8 mouse cellular contexts compared by ENCODE assay signal in the genomic region with DNA sequence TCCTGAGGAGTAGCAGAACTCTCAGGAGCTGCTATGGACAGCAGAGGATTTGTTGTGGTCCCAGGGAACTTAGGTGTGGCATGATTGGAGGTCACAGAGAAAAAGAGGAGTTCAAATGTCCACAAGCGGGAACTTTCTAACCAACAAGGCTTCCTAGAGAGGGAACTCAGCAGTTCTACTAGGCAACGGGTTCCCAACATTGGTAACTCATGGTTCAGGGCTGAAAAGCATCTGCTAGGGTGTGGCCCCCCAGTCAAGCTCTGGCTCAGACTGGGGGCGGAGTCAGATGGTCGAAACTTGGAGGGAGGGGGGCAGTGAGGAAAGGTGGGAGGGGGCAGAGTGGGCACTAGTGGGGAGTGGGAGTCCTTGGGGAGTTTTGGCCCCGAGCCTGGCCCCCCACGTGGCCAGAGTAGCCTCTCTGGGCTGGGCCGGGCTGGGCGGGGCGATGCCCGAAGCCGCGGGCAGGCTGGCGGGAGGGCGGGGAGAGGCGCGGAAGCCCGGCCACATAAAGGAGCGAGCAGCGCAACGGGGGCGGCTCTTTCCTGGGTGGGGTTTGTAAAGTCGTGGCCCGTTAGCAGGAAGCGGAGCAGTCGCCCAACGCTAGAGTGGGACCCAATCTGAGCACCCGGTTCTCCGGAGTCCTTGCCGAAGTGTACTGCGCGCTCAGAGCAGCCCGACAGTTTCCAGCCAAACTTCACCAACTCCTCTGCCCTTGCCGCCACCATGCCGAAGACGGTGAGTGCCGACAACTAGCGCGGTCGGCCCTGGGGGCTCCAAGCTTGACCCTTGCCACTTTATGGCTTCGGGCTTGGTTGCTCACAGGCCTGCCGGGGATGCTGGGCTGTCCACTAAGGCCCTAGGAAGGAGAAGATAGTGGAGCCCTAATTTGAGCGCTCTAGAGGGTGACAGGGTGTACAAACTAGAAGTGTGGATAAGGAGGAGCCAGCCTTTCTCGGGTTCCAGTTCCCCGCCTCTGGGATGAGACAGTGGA. TPM values are rescaled to one million over a fixed set of nuclear protein-coding genes. Genes with fewer than 3 reads are reported as not detected.
DNase-seq lines count a peak whose midpoint lies in the region; ATAC-seq lines count a peak whose summit lies in the region.

A gene (plus strand): TSS at position 534 of the 991 bp plus-strand sequence.

- peak within 1 kb of the TSS; percentile 59 for H3K9ac ChIP-seq in embryonic facial prominence, embryonic 11.5 days (replicated peaks; ENCODE audit: low read length)
- H3K9ac ChIP-seq in limb, embryonic 13.5 days: peak within 1 kb of the TSS; percentile 71
- H3K9ac ChIP-seq in midbrain, embryonic 14.5 days (replicated peaks; ENCODE audit: low read length): peak within 1 kb of the TSS; percentile 27; the same call in 1 of the 2 replicates

- peak; percentile 77 for DNase-seq in 3T3-L1 (ENCODE audit: low read depth, low spot score)
- DNase-seq in adrenal gland, adult 2 months: peak; percentile 90
- peak; percentile 59 for DNase-seq in embryonic facial prominence, embryonic 11.5 days (ENCODE audit: low spot score)
- peak; percentile 99 for DNase-seq in heart, adult 11 months
- peak; percentile 59 for DNase-seq in kidney, adult 11 months
- DNase-seq in midbrain, embryonic 14.5 days: peak; percentile 30
- DNase-seq in spleen, adult 18-20 months: peak; percentile 75 to 80

- no peaks in the 10 kb centered on the region for H3K4me1 ChIP-seq in embryonic facial prominence, embryonic 11.5 days (ENCODE audit: control insufficient read depth, insufficient read depth, low read length)
- H3K4me1 ChIP-seq in limb, embryonic 13.5 days: 0 out of 2 replicates have a peak, but pooled peaks cover 5% of the 10 kb centered on the region
- H3K4me1 ChIP-seq in midbrain, embryonic 14.5 days (ENCODE audit: control insufficient read depth, insufficient read depth, low read length): no peaks in the 10 kb centered on the region

- no peaks in the 10 kb centered on the region for H3K9me3 ChIP-seq in embryonic facial prominence, embryonic 11.5 days (replicated peaks; ENCODE audit: control insufficient read depth, low read length)
- no peaks in the 10 kb centered on the region for H3K9me3 ChIP-seq in limb, embryonic 13.5 days
- no peaks in the 10 kb centered on the region for H3K9me3 ChIP-seq in midbrain, embryonic 14.5 days (ENCODE audit: control insufficient read depth, low read length)

- peak; percentile 87 for ATAC-seq in embryonic facial prominence, embryonic 11.5 days (replicated peaks; ENCODE audit: insufficient number of reproducible peaks, low FRiP score, low TSS enrichment, low read depth)
- peak; percentile 89 for ATAC-seq in limb, embryonic 13.5 days (ENCODE audit: low FRiP score, low read depth)
- ATAC-seq in midbrain, embryonic 14.5 days (ENCODE audit: low FRiP score, low TSS enrichment): peak; percentile 72

- 15% methylated on average over 33 of the region's 44 CpGs for WGBS in embryonic facial prominence, embryonic 11.5 days
- 24% methylated on average over 41 of the region's 44 CpGs for WGBS in limb, embryonic 13.5 days
- whole genome bisulfite sequencing in midbrain, embryonic 14.5 days: 26% methylated on average over 43 of the region's 44 CpGs

- H3K4me2 ChIP-seq in embryonic facial prominence, embryonic 11.5 days (ENCODE audit: low read depth, low read length): peak within 1 kb of the TSS; percentile 54
- peak within 1 kb of the TSS; percentile 69 for H3K4me2 ChIP-seq in limb, embryonic 13.5 days (replicated peaks)
- peak within 1 kb of the TSS; percentile 63 for H3K4me2 ChIP-seq in midbrain, embryonic 14.5 days (ENCODE audit: low read length)

- no peak within 1 kb of the TSS for H3K27ac ChIP-seq in embryonic facial prominence, embryonic 11.5 days (replicated peaks; ENCODE audit: low read depth, low read length)
- peak within 1 kb of the TSS; percentile 63 for H3K27ac ChIP-seq in limb, embryonic 13.5 days
- no peak within 1 kb of the TSS for H3K27ac ChIP-seq in midbrain, embryonic 14.5 days (replicated peaks; ENCODE audit: low read depth, low read length)

- no peaks in the 10 kb centered on the region for H3K36me3 ChIP-seq in embryonic facial prominence, embryonic 11.5 days (replicated peaks; ENCODE audit: control insufficient read depth, insufficient read depth, low read depth, low read length)
- no peaks in the 10 kb centered on the region for H3K36me3 ChIP-seq in limb, embryonic 13.5 days
- H3K36me3 ChIP-seq in midbrain, embryonic 14.5 days (ENCODE audit: control insufficient read depth, insufficient read depth, low read length): no peaks in the 10 kb centered on the region

- no peaks in the 10 kb centered on the region for H3K27me3 ChIP-seq in embryonic facial prominence, embryonic 11.5 days (ENCODE audit: control insufficient read depth, insufficient read depth, low read length)
- H3K27me3 ChIP-seq in limb, embryonic 13.5 days: peaks cover 2% of the 10 kb centered on the region; the same call in 1 of the 2 replicates
- no peaks in the 10 kb centered on the region for H3K27me3 ChIP-seq in midbrain, embryonic 14.5 days (ENCODE audit: control insufficient read depth, insufficient read depth, low read length)

- peak within 1 kb of the TSS; percentile 45 for H3K4me3 ChIP-seq in embryonic facial prominence, embryonic 11.5 days (ENCODE audit: low read depth, low read length)
- H3K4me3 ChIP-seq in limb, embryonic 13.5 days: peak within 1 kb of the TSS; percentile 58
- H3K4me3 ChIP-seq in midbrain, embryonic 14.5 days (replicated peaks; ENCODE audit: low read depth, low read length): peak within 1 kb of the TSS; percentile 37

RNA-seq across cellular contexts. Expression of the gene that starts here (rescaled TPM):
- total RNA-seq in adrenal gland, adult 2 months (2021): 100 to 1,000 TPM; 137 to 173 TPM
- 66.0 and 73.9 TPM in 2 replicates for polyA plus RNA-seq in adrenal gland, adult 2 months (2012; rRNA removed)
- polyA plus RNA-seq in embryonic facial prominence, embryonic 11.5 days (2014; fragmentation: Nextera tagmentation; extraction: Ambion mirVana): 91.8 and 94.2 TPM in 2 replicates
- polyA plus RNA-seq in limb, embryonic 13.5 days (2015; fragmentation: Nextera tagmentation; extraction: Ambion mirVana): 77.9 and 87.0 TPM in 2 replicates
- 18.0 and 33.8 TPM in 2 replicates for polyA plus RNA-seq in midbrain, embryonic 14.5 days (2014; fragmentation: Nextera tagmentation; extraction: Ambion mirVana)

Comparison
In these comparisons a context has a peak if more than half of its experiments do, and no peak if none do; other contexts are left out.
1. DNase-seq: peak in every context shown above with its lines; median percentile 99 in heart, adult 11 months; 90 in adrenal gland, adult 2 months; 78 in spleen, adult 18-20 months; 77 in 3T3-L1; 59 in embryonic facial prominence, embryonic 11.5 days; 59 in kidney, adult 11 months; 30 in midbrain, embryonic 14.5 days.